Comparison of ENCODE assay signal across 8 mouse cellular contexts in genomic region chr3:63928878-63929859, GRCm38 (mm10). TPM values are rescaled to one million over a fixed set of nuclear protein-coding genes. Genes with fewer than 3 reads are reported as not detected.
A peak's percentile ranks its signal among the peaks of the same experiment; 100 is the strongest.
DNase-seq lines count a peak whose midpoint lies in the region; ATAC-seq and TF ChIP-seq lines count a peak whose summit lies in the region.

E130311K13Rik (minus strand) TSS chr3:63929472.

- WGBS in embryonic facial prominence, embryonic 14.5 days, result 5% methylated on average over 36 of the region's 48 CpGs
- WGBS in limb, embryonic 14.5 days, result 3% methylated on average over 47 of the region's 48 CpGs
- WGBS in midbrain, postnatal 0 days, result 5% methylated on average over 45 of the region's 48 CpGs

- H3K36me3 ChIP-seq in embryonic facial prominence, embryonic 14.5 days (ENCODE audit: control insufficient read depth, insufficient read depth, low read length), result peaks cover 8% of the 10 kb centered on the region; the same call in 1 of the 2 replicates
- peaks cover 3% of the 10 kb centered on the region; the same call in 1 of the 2 replicates for H3K36me3 ChIP-seq in limb, embryonic 14.5 days (ENCODE audit: control insufficient read depth, insufficient read depth, low read length)
- no peaks in the 10 kb centered on the region for H3K36me3 ChIP-seq in midbrain, postnatal 0 days (ENCODE audit: insufficient read depth, low read length)

- DNase-seq in 3T3-L1 (ENCODE audit: low read depth, low spot score), result peak; percentile 83
- peak; percentile 88 for DNase-seq in adrenal gland, postnatal 4 days (ENCODE audit: low spot score in 2 of 2)
- DNase-seq in embryonic facial prominence, embryonic 14.5 days (ENCODE audit: low spot score), result peak; percentile 89
- peak; percentile 87 for DNase-seq in heart, adult 8-10 months (ENCODE audit: low spot score)
- peak; percentile 94 for DNase-seq in kidney, adult 9 months
- peak; percentile 81 for DNase-seq in limb, embryonic 14.5 days (ENCODE audit: low spot score)
- DNase-seq in midbrain, postnatal 0 days (ENCODE audit: low spot score), result peak; percentile 89
- peak; percentile 76 to 85 for DNase-seq in spleen, postnatal 14 days (ENCODE audit: low spot score in 2 of 2)

- peak; percentile 98 for ATAC-seq in embryonic facial prominence, embryonic 14.5 days (ENCODE audit: low read depth)
- ATAC-seq in limb, embryonic 14.5 days (ENCODE audit: low FRiP score, low read depth), result peak; percentile 96
- peak; percentile 96 for ATAC-seq in midbrain, postnatal 0 days (ENCODE audit: low FRiP score)

- no peaks in the 10 kb centered on the region for H3K27me3 ChIP-seq in embryonic facial prominence, embryonic 14.5 days (replicated peaks; ENCODE audit: control insufficient read depth, insufficient read depth, low read length)
- H3K27me3 ChIP-seq in limb, embryonic 14.5 days (ENCODE audit: control insufficient read depth, insufficient read depth, low read length), result no peaks in the 10 kb centered on the region
- no peaks in the 10 kb centered on the region for H3K27me3 ChIP-seq in midbrain, postnatal 0 days (ENCODE audit: insufficient read depth, low read length)

- H3K9me3 ChIP-seq in embryonic facial prominence, embryonic 14.5 days (ENCODE audit: control insufficient read depth, low read length), result no peaks in the 10 kb centered on the region
- H3K9me3 ChIP-seq in limb, embryonic 14.5 days (ENCODE audit: control insufficient read depth, low read length), result no peaks in the 10 kb centered on the region
- H3K9me3 ChIP-seq in midbrain, postnatal 0 days (ENCODE audit: low read length), result no peaks in the 10 kb centered on the region

- peak within 1 kb of the TSS; percentile 82 for H3K4me3 ChIP-seq in embryonic facial prominence, embryonic 14.5 days (ENCODE audit: low read depth, low read length)
- peak within 1 kb of the TSS; percentile 78 for H3K4me3 ChIP-seq in limb, embryonic 14.5 days (replicated peaks; ENCODE audit: low read length)
- peak within 1 kb of the TSS; percentile 73 for H3K4me3 ChIP-seq in midbrain, postnatal 0 days (ENCODE audit: low read depth, low read length)

- peak within 1 kb of the TSS; percentile 68 for H3K27ac ChIP-seq in embryonic facial prominence, embryonic 14.5 days (replicated peaks; ENCODE audit: low read depth, low read length)
- peak within 1 kb of the TSS; percentile 70 for H3K27ac ChIP-seq in limb, embryonic 14.5 days (replicated peaks; ENCODE audit: low read depth, low read length)
- H3K27ac ChIP-seq in midbrain, postnatal 0 days (ENCODE audit: low read depth, low read length), result peak within 1 kb of the TSS; percentile 65

- H3K4me2 ChIP-seq in embryonic facial prominence, embryonic 14.5 days (ENCODE audit: low read depth, low read length), result peak within 1 kb of the TSS; percentile 74
- H3K4me2 ChIP-seq in limb, embryonic 14.5 days (replicated peaks; ENCODE audit: low read depth, low read length, severe bottlenecking), result peak within 1 kb of the TSS; percentile 75
- peak within 1 kb of the TSS; percentile 83 for H3K4me2 ChIP-seq in midbrain, postnatal 0 days (ENCODE audit: low read depth, low read length, poor library complexity, severe bottlenecking)

- H3K9ac ChIP-seq in embryonic facial prominence, embryonic 14.5 days (ENCODE audit: low read depth, low read length), result peak within 1 kb of the TSS; percentile 97
- peak within 1 kb of the TSS; percentile 98 for H3K9ac ChIP-seq in limb, embryonic 14.5 days (ENCODE audit: low read depth, low read length, severe bottlenecking)
- peak within 1 kb of the TSS; percentile 91 for H3K9ac ChIP-seq in midbrain, postnatal 0 days (replicated peaks; ENCODE audit: low read length, poor library complexity, severe bottlenecking)

- peak; percentile 89 for TF ChIP-seq CTCF in midbrain, postnatal 0 days (IDR thresholded peaks at IDR 0.05)

- H3K4me1 ChIP-seq in embryonic facial prominence, embryonic 14.5 days (ENCODE audit: control insufficient read depth, insufficient read depth, low read length), result no peaks in the 10 kb centered on the region; the same call in 1 of the 2 replicates
- H3K4me1 ChIP-seq in limb, embryonic 14.5 days (ENCODE audit: control insufficient read depth, insufficient read depth, low read length), result no peaks in the 10 kb centered on the region
- H3K4me1 ChIP-seq in midbrain, postnatal 0 days (ENCODE audit: insufficient read depth, low read length), result no peaks in the 10 kb centered on the region

- TF ChIP-seq POLR2A in limb, embryonic 14.5 days (IDR thresholded peaks at IDR 0.05; ENCODE audit: borderline replicate concordance, extremely low read depth, insufficient read depth, insufficient read length), result 0 out of 2 replicates have a peak, but pooled peaks have one; percentile 70

RNA-seq across cellular contexts. Expression of gene E130311K13Rik, which starts in this region (rescaled TPM):
- total RNA-seq in adrenal gland, postnatal 4 days (2021), result 10 to 100 TPM; 14.3 to 15.1 TPM
- 7.0 and 8.5 TPM in 2 replicates for polyA plus RNA-seq in embryonic facial prominence, embryonic 14.5 days (2014; fragmentation: Nextera tagmentation; extraction: Ambion mirVana)
- total RNA-seq in heart, adult 8-10 months (2022), result 10 to 100 TPM; 10.6 to 12.5 (median 11.7) TPM
- 4.0 and 6.2 TPM in 2 replicates for polyA plus RNA-seq in limb, embryonic 14.5 days (2012; rRNA removed)
- polyA plus RNA-seq in limb, embryonic 14.5 days (2014; fragmentation: Nextera tagmentation; extraction: Ambion mirVana), result 7.0 and 8.9 TPM in 2 replicates
- total RNA-seq in midbrain, postnatal 0 days (2014; rRNA removed), result 10.3 and 10.6 TPM in 2 replicates
- polyA plus RNA-seq in midbrain, postnatal 0 days (2015; fragmentation: Nextera tagmentation; extraction: Ambion mirVana), result 10.9 and 11.6 TPM in 2 replicates

Comparison
In these comparisons a context has a peak if more than half of its experiments do, and no peak if none do; other contexts are left out.
1. Peak in every context shown above with its lines: DNase-seq, ATAC-seq, H3K4me3 ChIP-seq and H3K27ac ChIP-seq.